Mouse (Mus musculus) neural tube, embryonic 10.5 days (tissue): Measurements from ENCODE around the gene Phf24.
A peak's percentile ranks its signal among the peaks of the same experiment; 100 is the strongest.

ENCODE experiments used
- DNase-seq: peaks from one replicate; pipeline ENCODE4 v3.0.0-alpha.2; 2017; ENCODE audit warnings: low spot score; ENCODE audit errors: extremely low spot score

Phf24 gene

GRCm38 (mm10) chr4:42916617-42917401 is at the start of gene Phf24:
TSS of gene Phf24 (plus strand) at chr4:42916660.
- DNase-seq = peak; percentile 60

- no peak for DNase-seq
These were observed 49.1 kb upstream of the Phf24 start for GRCm38 (mm10) chr4:42867390-42867789.

DNA sequence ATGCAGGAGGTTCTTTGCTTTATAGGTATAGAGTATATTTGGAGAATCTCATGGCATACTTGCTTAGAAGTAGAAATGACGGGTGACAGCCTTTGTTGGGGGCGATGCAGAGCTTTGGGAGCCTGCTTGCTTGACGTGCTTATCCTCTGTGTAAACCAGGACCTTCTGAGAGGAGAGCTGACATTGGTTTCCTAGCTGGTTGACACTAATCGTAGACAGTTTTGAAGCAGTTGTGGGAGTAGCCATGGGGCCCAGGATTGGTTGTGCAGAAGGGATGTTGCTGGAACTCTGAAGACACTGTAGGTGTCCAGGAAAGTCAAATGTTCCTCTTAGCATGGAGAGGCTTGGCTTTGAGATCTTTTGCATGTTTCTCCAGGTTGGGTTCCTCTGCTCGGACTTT is 48.3 kb upstream of the Phf24 start:
- no peak for DNase-seq

DNA sequence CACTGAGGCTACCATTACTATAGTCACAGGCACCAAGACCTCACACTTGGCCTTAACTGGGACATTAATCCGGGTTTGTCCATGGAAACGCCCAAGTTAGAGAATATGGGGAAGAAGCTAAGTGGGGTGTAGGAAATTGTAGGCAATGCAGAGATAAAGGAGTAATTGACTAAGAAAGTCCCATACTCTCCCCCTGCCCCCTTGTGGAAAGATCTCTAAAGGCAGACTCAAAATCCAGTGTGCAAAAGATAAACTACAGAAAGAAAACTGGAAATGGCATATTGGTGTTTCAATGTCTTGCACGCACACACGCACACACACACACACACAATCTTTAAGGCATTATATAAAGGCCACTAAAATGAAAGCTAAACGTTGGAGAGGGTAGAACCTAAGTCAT is 45.7 kb upstream of the Phf24 start:
- no peak for DNase-seq

DNA sequence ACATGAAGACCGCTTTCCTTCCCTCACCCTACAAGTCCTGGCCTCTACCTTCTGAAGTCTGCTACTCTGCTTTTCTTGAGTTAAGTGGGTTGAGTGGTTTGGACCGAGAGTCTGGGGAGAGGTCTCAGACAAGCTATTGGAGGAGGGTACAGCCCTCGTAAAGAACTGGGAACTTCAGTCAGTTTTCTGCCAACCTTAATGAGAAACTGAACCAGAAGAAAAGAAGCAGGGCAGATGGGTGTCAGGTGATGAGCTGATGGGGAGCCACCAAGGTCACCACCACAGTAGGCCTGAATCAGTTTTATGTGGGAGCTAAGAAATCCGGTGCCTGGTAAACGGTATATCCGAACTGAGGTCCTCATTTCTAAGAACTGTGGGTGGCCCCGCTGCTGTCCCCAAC is 44.3 kb upstream of the Phf24 start:
- no peak for DNase-seq

- DNase-seq = no peak
These were observed 43.6 kb upstream of the Phf24 start for GRCm38 (mm10) chr4:42872746-42873435.

DNA sequence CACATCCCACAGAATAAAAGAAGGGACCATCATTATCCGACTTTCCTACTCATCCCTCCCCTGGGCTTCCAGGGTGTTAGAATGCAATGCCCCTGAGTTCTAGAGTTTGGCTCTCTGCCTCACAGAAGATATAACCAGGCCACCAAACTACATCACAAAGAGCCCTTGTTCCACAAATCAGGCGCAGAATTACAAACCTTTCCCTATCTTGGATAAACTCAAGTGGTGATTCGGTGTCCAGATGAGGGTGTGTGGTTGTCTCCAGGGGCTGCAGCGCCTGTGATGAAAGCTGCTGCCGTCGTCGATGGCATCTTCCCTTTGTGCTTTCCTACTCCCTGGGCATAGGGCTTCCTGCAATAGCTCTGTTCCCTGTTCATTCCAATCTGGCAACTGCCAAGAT is 42.3 kb upstream of the Phf24 start, which contains the start of gene Fam205c:
Gene Fam205c (minus strand): TSS at position 101 of the 400 bp plus-strand sequence.
- DNase-seq = no peak

DNA sequence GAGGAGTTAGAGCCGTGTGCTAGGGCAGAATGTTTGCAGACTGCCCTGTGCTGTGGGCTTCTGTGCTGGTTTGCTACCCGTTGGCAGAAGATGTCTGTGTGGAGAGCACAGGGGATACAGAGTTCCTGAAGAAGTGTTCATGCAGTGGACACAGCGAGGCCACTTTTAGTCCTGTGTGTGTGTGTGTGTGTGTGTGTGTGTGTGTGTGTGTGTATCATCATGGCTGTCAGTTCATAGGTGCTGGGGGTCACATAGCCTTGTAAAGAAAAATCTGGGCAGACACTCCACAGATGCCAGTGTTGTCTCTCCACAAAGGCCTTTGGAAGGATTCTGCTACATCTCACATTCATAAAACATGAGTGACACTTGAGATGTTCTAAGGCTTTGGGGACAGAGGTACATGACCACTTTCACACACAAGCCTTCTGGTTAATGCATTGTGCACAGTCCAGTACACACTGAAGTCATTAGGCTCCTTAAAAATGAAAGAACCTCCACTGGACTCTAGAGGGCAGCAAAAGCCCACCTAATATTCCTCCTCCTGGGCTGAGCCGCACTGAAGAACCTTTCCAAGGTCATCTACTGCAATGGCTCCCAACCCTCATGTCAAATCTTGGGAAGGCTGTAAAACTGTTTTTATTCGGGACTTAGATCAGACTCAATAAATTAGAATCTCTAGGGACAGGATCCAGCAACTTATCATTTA is 39.7 kb upstream of the Phf24 start:
- DNase-seq = peak; percentile 52

DNA sequence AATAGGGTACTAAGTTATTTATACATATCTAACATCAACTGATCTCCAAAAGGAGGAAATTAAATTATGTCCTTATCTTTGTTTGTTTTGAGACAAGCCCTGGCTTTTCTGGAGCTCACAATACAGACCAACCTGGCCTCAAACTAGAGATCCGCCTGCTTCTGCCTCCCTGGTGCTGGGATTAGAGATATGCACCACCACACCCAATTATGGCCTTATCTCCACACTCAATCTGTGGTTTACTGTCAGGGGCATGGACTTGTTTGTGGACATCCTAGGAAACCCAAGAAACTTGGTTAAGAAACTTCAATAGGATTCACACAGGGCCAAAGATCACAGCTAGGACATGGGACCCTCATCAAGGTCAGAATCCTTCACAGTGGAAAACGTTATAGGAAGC is 38.8 kb upstream of the Phf24 start:
- DNase-seq = no peak

GRCm38 (mm10) chr4:42879829-42880676 is 36.4 kb upstream of the Phf24 start:
- no peak for DNase-seq

DNA sequence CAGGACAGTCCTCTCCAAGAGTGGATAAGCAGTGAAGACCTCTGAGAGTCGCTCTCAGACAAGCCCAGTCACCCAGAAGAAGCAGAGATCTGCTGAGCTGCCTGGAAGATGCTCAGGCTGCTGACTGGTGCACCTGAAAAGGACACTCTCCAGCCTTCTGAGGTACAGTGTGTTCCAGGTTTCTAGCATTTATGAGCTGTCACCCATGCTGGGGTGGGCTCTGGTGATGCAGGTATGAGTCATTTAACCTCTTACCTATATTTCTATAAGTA is 35.8 kb upstream of the Phf24 start:
- DNase-seq = no peak

DNA sequence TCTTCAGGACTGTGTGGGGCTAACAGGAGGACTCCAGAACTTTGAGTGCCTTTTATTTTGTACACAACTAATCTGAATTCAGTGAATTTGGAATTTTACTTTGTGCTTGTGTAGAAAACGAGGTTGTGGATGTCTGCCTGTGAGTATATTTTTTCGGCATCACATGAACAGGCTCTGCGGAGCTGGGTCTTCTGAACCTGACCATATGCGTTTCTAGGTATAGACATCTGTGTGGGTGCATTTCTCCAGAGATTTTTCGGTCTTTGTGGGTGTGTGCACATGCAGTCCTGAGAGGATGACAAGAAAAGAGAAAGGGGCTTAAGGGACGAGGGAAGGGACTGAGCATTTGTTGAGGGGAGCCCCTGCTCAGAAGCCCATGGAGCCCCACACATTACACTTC is 29.5 kb upstream of the Phf24 start:
- no peak for DNase-seq

DNA sequence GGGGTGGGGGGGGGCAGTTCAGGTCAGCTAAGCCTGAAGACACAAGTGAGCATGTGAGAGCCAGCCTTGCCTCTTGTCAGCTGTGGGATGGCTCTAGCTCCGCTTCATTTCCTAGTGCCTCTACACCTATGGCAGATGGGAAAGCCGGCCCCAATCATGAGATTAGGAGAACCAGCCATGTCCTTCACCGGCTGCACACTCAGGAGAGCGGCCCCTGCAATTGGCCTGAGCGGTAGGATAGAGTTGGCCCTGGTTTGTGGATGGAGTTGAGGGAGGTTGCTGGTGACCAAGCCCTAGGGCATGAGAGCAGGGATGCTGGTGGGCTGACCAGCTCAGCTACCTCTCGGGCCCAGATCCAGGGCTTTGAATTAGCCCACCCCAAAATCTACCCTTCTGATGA is 27.7 kb upstream of the Phf24 start:
- DNase-seq = no peak

- DNase-seq = no peak
These were observed 25.3 kb upstream of the Phf24 start for GRCm38 (mm10) chr4:42891176-42891575.

DNA sequence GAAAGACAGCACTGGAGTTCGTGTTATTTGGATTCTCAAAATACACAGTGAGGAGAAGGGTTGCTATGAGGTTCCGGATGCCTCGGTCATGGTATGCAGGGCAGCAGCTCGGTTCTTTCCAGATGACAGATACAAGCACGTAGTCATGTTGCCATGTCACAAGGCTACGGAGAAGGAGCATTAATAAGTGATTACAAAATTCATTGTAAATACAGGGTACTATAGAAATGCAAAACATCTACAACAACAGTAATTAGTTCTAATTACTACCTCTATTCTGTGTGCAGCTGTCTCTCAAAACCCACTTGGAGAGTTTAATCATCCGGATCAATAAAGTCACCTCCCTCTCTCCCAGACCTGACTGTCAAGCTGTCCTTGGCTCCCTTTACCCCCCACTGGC is 21.3 kb upstream of the Phf24 start:
- no peak for DNase-seq

DNA sequence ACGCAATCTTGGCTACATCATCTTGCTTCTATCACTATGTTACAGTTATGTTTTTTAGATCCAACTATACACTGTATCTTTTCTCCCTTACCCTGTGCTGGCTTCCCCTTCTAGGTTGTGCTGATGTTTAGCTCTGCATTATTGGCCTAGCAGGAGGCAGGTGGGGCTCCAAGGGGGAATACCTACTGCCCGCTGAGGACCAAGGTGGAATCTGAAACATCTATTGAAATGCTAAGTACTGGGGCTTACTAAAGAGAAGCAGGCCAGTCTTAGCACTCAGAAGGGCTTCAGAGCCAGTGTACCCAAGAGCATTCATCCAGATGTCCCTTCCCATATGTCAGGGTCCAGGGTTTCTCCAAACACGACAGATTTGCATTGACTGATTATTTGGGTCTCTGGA is 17.5 kb upstream of the Phf24 start:
- DNase-seq = no peak

DNA sequence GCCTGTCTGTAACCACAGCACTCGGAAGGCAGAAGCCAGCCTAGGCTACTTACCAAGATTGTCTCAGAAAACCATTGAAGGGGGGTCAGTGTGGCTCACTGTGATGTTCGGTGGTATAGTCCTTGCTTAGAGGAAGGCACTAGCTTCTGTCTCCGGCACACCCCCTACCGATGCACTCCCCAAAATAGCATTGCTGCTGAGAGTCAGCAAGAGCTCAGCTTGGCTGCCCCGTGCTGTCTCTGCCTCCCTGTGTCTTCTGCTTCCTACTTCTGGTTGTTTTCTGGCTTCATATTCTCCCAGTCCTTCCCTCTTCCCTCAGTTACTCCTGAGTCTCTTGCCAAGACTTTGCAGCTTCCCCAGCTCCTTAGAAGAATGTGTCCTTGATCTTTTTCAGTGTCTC is 15.6 kb upstream of the Phf24 start:
- DNase-seq = no peak

GRCm38 (mm10) chr4:42902174-42902573 is 14.3 kb upstream of the Phf24 start:
- DNase-seq = peak; percentile 29

GRCm38 (mm10) chr4:42902730-42903129 is 13.7 kb upstream of the Phf24 start:
- no peak for DNase-seq

GRCm38 (mm10) chr4:42903942-42904341 is 12.5 kb upstream of the Phf24 start:
- no peak for DNase-seq

DNA sequence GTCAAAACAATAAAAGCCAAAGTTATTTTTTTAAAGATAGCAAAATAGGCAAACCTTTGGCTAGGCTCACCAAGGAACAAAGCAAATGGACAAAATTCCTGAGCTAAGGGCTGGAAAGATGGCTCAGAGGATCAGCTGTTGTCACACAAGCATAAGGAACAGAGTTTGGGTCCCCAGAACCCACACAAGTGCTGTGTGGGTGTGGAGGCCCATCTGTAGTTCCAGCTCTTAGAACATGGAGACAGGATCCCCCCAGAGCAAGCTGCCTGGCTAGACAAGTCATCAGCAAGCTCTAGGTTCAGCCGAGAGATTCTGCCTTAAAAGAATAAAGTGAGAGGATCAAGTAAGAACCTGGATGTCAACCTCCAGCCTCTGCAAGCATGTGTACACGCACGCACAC is 11.9 kb upstream of the Phf24 start:
- no peak for DNase-seq

DNA sequence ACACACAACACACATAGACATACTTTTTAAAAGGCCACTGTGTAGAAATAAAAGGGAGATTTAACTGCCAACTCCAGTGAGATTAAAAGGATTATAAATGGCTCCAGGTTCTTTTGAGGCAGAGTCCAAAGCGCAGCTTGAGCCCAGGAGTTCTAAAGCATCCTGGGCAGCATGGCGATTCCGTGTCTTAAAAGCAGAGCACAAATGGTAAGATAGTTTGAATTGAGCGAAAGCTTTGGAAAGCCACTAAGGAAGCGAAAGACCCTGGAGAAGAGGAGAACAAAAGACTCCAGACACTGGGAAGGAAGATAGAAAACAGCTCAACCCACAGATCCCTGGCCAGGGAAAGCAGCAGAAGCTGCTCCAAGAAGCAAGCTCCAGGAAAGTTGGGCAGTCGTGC is 11.5 kb upstream of the Phf24 start:
- no peak for DNase-seq
